Mouse (Mus musculus) B cell, adult 2 months (primary cell): Measurements from ENCODE around the gene Grm7.

Experiments used
- DNase-seq, 2 experiments: peaks; one replicate each; pipeline ENCODE4 v3.0.0; 2022

The Grm7 gene

DNA sequence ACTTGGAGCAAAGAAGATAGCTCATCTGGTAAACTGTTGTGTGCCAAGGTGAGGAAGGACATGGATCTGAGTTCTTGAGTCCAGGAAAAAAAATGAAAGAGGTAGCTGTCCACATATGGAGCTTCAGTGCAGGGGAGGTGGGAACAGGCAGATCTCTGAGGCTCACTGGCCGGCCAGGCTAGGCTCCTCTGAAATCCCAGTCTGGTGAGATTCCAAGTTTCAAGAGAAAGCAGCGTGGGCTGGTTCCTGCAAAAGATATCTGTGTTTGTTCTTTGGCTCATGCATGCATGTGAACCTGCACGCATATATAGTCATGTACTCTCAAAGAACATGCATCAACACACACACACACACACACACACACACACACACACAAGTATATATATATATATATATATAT, 942.2 kb downstream of the Grm7 start:
- no peak for DNase-seq

- DNase-seq, result no peak
These were observed 956.7 kb downstream of the Grm7 start for GRCm38 (mm10) chr6:111601892-111602654.

GRCm38 (mm10) chr6:111610396-111610795, 965.0 kb downstream of the Grm7 start:
- DNase-seq, result no peak

- no peak for DNase-seq
These were observed 968.5 kb downstream of the Grm7 start for GRCm38 (mm10) chr6:111613834-111614233.
